Mouse (Mus musculus): ENCODE measurements at regions not wholly inside any gene's neighbourhood (a gene's known extent, or its start where the extent isn't known, plus 50 kb on each side); places are given as distances from the start of the nearest gene placed in this dataset.

DNA sequence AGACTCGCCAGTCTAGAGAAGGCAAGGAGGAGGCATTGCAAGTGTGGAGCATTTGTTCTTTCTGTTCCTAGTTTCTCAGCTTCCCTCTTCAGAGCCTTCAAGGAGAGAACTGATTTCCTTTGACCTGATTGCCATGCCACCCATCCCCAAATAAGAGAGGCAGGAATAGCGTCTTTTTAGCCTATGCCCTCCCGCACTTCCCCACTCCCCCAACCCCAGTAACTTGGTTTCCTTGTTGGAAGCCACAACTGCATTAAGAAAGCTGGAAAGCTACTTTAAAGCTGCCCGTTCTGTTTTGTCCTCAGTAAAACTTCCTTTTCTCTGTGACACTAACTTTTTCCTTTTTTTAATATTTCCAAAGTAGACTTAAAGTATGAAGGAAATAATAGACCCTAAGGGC lies 123.2 kb downstream of the Cd55b start:
- TF ChIP-seq CTCF (IDR thresholded peaks at IDR 0.05; ENCODE audit: low read depth, low read length) (no peak), POLR2A (IDR thresholded peaks at IDR 0.05; ENCODE audit: extremely low read depth, insufficient read depth, low read length) (no peak)

All from liver, adult 2 months (tissue).